Mouse (Mus musculus): ENCODE results near the gene Fhl1. TPM values are rescaled to one million over a fixed set of nuclear protein-coding genes. Genes with fewer than 3 reads are reported as not detected.

The Fhl1 gene
- total RNA-seq, 2 experiments from 2014 or later = 72.9 to 95.9 TPM

Other genes with a start within 250 kb of the Fhl1 start
- not detected for gene Gm10477, start 207.0 kb upstream of the Fhl1 start, total RNA-seq (2021)
- not detected for gene Gm648, start 182.2 kb upstream of the Fhl1 start, total RNA-seq (2021)
- gene Mmgt1, start 133.7 kb upstream of the Fhl1 start, total RNA-seq (2021) = 10 to 100 TPM; 26.6 to 30.4 TPM
- 100 to 1,000 TPM; 102 to 103 TPM for gene Slc9a6, start 122.0 kb upstream of the Fhl1 start, total RNA-seq (2021)
- under 1 TPM in 1 of 2 experiments, not detected in 1; 0.25 TPM for gene Map7d3, start 90.5 kb downstream of the Fhl1 start, total RNA-seq (2021)
- gene Adgrg4, start 138.4 kb downstream of the Fhl1 start, total RNA-seq (2021) = not detected

Measured in layer of hippocampus, postnatal 25 days (tissue).